Mouse (Mus musculus): ENCODE measurements around the gene Cdc40. TPM values are rescaled to one million over a fixed set of nuclear protein-coding genes. Genes with fewer than 3 reads are reported as not detected.

Cdc40 gene
- polyA plus RNA-seq, 1 experiment, result 7.4 TPM

GRCm38 (mm10) chr10:40792115-40792514 is 91.0 kb downstream of the Cdc40 start:
- no peak for DNase-seq (ENCODE audit: low read depth, low spot score)
- 75% methylated on average over 3 of the region's 3 CpGs for WGBS

GRCm38 (mm10) chr10:40790406-40790805 is 92.7 kb downstream of the Cdc40 start:
- WGBS, result 80% methylated on average over 3 of the region's 3 CpGs
- no peak for DNase-seq (ENCODE audit: low read depth, low spot score)

Other genes starting within 250 kb of the Cdc40 start
- 1.7 and 2.2 TPM in 2 replicates for gene Mettl24, start 200.0 kb downstream of the Cdc40 start, polyA plus RNA-seq (2012; rRNA removed)
- gene Wasf1, start 164 bp upstream of the Cdc40 start, polyA plus RNA-seq (2012; rRNA removed), result 0.68 and 0.91 TPM in 2 replicates
- 0.16 and 0.33 TPM in 2 replicates for gene Gpr6, start 189.0 kb upstream of the Cdc40 start, polyA plus RNA-seq (2012; rRNA removed)